Mouse (Mus musculus) liver, embryonic 14.5 days (tissue): ENCODE measurements around the gene Lrmda.

Source experiments
- CTCF ChIP-seq: IDR thresholded peaks from 2 replicates; pipeline ENCODE4 v1.5.1; 2016; ENCODE audit warnings: antibody characterized with exemption, low read depth, control low read depth
- EP300 ChIP-seq: IDR thresholded peaks from 2 replicates; pipeline ENCODE4 v1.6.1; 2016; ENCODE audit warnings: antibody characterized with exemption, low read depth

GRCm38 (mm10) chr14:22494866-22495265 is 475.4 kb downstream of the Lrmda start:
- no peak for TF ChIP-seq CTCF
- TF ChIP-seq EP300 = no peak
